Mouse (Mus musculus) right cerebral cortex, postnatal 10 days (tissue): ENCODE results near the gene Ccdc84.
"Not testable (repeated sequence)": the region's sequence is repeated elsewhere in the genome, so short reads cannot be mapped to it uniquely, and the experiment has no call there.

ENCODE experiments used
- DNase-seq, 2 experiments: peaks; one replicate each; pipeline ENCODE4 v3.0.0; 2021; ENCODE audit warnings: low spot score in 2 of 2

The Ccdc84 gene

DNA sequence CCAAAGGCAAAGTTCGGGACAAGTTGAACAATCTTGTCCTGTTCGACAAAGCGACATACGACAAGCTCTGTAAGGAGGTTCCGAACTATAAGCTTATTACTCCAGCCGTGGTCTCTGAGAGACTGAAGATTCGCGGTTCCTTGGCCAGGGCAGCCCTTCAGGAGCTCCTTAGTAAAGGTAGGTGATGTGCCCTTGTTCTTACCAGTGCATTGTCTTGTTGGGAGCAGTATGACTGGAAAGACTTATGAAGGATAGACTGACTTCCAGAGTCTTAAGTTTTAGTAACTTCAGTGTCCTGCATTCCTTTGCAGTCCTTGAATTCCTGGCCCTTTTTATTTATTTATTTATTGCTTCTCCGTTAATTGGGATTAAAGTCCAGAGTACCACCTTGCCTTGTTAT is 9.7 kb downstream of the Ccdc84 start:
- DNase-seq, result not testable (repeated sequence)

DNA sequence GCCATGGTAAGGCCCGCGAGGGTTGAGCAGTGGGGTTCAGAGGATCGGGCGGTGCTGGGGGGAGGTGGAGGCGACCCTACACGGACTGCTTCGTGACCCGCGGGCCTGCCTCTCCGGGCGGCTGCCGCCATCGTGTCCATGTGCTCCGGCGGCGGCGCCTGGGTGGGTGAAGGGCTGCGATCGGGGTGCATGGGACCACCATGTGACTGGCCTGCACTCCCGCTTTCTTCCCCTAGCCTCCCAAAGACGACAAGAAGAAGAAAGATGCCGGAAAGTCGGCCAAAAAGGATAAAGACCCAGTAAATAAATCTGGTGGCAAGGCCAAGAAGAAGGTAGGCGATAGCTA is 10.6 kb downstream of the Ccdc84 start:
- no peak for DNase-seq

DNA sequence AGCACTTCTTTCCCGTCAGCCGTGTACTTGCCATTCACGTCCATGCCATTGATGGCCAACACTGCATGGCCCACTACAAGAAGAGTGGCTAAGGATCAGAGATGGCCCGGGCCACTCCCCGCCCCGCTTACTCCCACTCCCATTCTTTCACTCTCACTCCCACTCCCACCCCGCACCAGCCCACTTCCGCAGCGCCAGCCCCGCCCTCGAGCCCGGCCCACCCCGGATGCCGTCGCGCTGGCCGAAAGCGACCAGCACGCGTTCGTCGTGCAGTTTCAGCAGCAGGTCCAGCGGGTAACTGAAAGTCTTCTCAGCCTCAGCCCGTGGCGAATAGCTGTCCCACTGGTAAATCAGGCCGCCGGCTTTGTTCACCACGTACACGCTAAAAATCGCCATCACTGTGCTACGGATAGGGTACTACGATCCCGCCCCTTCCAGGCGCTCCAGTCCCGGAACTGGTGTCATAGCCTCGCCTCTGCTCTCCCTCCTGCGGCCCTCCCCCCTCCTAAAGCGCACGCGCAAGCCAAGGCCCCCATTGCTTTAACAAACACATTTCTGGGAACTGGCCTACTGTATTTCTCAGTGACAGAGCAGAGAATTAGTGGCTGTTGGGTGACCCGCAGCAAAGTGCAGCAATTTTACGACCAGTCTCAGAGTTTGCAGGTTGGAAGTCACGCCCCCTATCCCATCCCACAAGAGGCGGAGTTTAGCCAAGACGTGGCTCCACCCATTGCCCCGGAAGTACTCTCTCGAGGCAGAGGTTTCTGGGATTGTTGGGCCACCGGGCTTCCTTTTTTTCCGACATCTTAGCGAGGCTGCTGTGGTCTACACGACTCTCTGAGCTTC is 11.2 kb downstream of the Ccdc84 start, which contains the start of the genes Rps25 and Trappc4:
Gene Rps25, plus strand, starts transcription at position 234 of the 846 bp plus-strand sequence.
Gene Trappc4, minus strand, starts transcription at position 695 of the 846 bp plus-strand sequence.
- peak; percentile 95 to 96 for DNase-seq

DNA sequence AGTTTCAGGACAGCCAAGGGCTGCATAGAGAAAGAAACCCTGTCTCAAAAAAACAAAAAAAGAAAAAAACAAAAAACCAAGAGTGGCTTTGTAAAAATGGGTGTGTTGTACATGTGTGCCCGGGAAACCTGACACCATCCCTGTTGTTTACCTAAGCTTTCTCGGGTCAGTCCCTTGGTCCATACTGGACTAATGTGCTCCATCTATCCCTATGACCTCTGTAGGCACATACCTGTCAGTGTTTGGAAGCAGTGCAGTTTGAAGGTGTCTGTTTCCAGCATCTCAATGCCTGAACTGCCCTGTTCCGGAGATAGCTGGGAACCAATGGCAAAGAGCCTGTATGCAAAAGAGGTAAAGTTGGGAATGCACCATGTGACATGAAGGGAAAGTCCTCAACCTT is 13.4 kb downstream of the Ccdc84 start:
- no peak for DNase-seq

DNA sequence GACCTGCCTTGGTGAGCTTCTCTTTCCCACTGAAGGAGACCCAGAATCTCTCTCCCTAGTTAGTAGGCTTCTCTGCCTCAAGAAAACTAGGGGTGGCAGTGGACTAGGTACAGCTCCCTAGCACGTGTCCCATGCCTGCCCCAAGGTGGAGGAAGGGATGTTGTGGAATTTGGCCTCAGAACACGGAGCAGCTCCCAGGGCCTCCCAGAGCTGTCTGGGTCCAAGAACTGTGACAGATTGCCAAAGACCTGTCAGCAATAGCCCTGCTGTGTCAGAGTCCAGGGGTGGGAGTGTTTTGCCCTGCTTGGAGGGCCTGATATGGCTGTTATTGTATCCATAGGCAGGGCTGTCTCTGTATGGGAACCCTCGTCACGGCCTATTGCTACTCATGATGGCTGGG is 17.3 kb downstream of the Ccdc84 start:
- DNase-seq, result no peak

DNA sequence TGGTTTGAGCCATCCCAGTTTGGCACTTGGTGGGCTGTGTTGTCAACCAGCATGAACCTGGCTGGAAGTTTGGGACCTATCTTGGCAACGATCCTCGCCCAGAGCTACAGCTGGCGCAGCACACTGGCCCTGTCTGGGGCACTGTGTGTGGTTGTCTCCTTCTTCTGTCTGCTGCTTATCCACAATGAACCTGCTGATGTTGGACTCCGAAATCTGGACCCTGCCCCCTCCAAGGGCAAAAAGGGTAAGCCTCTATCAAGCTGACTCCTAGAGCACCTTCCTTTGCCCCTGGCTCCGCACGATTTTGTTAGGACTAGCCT is 18.6 kb downstream of the Ccdc84 start:
- DNase-seq, result no peak

DNA sequence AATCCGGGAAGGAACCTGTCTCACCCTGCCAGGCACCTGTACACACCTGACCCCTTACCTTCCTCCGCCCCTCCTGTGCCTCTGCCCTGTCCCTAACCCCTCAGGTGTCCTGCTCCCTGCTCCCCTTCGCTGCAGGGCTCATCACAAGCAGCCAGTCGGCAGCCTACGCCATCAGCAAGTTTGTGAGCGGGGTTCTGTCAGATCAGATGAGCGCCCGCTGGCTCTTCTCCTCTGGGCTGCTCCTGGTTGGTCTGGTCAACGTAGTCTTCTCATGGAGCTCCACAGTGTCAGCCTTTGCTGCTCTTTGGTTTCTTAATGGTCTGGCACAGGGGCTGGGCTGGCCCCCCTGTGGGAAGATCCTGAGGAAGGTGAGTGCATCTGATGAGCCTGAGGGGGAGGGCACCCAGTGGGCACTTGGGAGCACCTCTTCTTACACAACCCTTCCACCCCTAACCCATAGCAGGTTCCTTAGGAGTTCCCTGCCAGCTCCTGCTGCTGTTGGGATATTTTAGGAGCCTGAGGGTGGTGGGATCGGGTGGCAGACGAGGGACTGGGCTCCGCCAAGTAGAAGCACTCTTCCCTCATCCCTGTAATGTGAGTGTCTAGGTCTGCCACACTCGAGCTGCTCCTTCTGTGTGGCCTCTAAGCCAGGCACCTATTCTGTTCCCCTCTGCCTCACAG is 19.1 kb downstream of the Ccdc84 start:
- no peak for DNase-seq

DNA sequence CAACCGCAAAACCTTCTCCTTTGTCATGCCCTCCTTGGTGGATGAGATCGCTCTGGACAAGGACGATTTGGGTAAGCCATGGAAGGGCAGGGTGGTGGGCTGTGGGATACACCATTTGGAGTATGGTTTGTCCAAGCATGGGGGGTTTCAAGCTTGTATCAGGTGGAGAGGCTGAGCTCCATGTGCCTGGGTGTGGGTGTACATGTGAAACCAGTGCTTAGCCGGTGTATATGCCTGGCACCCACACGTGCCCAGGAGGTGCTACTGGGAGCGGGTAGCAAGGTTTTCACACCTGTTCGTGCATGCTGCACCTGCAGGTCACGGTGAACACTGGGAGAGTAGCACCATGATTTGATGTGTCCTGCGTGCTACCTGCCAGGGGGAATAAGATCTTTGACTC is 19.8 kb downstream of the Ccdc84 start:
- no peak for DNase-seq

DNA sequence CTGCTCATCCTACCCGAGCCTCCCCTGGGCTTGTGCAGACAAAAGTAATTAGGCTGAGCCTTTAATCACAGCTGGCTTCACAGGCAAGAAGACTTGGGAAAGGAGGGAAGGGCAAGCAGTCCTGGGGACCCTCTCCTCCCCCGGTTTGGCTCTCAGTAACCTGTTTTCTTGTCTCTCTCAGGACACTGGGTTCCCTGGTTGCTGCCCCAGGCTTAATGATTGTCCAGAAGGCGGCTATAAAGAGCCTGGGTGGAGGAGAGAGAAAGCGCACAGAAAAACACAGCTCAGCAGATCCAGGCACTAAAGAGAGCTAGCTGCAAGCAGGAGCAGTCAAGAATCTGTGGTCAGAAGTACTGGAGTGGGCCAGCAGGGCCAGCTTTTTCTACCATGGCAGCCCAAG is 20.3 kb downstream of the Ccdc84 start:
- DNase-seq, result no peak

DNA sequence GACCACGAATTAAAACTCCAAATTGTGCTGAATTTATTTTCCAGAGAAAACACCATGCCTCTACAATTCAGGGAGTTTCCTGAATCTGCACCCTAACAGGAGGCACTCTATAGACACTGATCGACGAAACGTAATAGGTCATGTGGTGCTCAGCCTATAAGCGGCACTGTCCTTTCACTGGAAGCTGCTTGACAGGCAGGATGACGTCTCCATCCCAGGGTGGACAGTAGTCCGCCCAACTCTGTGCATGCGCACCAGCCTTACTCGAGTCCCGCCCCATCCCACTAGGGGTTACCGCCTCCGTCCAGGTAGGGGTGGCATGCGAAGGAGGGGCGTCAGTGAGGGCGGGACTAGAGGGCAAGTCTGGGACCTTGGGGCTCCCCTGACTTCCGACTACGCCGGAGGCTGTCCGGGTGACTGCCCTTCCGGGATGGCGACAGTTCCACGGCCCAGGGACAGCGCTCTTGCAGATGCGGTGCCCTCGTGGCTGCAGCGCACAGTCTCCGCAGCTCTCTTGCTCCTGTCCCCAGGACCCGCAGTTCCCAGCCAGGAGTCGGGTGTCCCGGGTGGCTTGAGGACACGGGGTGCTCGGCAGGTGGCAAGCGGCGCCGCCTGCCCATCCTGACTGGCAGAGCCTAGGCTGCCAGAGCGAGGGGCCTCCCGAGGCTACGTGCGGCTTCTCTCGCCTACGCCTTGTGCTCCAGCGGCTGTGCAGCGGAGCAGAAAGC is 21.5 kb downstream of the Ccdc84 start, which contains the start of gene Slc37a4:
Gene Slc37a4, plus strand, starts transcription at position 169 of the 728 bp plus-strand sequence.
- DNase-seq, result peak; percentile 96 to 98

DNA sequence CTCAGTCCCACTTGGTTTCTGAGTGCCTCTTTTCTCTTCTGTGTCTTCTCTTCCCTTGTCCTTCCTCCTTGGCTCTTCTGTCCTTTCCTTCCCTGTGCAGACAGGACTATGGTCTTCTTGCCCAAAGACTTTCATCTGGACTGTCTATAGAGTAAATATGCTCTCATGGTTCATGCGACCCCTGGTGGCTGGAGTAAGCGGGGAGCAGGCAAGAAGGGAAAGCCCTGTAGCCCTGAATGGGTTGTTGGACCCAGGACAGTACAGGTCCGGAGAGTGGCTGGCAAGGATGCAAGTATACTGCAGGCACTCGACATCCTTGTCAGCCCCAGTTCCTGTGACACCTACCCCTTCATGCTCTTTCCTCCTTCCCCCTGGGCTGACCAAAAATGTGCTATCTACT is 26.9 kb downstream of the Ccdc84 start:
- DNase-seq, result peak in 1 of 2 experiments; percentile 81

DNA sequence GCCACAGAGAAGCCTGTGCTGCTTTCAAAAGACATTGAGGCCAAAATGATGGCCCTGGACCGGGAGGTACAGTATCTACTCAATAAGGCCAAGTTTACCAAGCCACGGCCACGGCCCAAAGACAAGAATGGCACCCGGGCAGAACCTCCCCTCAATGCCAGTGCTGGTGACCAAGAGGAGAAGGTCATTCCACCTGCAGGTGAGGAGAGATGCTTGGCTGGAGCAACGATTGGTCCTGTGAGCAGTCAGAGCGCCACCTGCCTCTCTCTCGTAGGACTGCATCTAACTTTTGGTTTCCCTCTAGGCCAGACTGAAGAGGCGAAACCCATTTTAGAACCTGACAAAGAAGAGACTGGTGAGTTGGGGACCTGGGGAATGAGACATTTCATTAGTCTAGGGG is 29.1 kb downstream of the Ccdc84 start:
- DNase-seq, result peak in 1 of 2 experiments; percentile 68

DNA sequence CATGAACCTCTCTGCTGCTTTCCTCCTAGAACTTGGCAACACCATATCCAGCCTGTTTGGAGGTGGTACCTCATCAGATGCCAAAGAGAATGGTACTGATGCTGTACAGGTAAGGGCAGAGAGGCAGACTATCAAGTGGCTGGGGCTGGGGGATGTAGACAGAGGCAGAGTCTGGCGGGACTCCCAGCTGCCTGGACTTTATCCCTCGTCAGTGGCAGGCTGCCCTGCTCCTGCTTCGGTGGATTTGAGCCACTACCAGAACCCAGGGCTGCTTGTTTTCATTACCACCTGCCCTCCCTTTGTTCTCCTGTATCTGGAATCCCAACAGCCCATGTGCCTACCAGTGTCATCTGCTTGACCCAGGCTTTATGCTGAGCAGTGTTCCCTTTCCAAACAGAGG is 31.1 kb downstream of the Ccdc84 start:
- no peak for DNase-seq

DNA sequence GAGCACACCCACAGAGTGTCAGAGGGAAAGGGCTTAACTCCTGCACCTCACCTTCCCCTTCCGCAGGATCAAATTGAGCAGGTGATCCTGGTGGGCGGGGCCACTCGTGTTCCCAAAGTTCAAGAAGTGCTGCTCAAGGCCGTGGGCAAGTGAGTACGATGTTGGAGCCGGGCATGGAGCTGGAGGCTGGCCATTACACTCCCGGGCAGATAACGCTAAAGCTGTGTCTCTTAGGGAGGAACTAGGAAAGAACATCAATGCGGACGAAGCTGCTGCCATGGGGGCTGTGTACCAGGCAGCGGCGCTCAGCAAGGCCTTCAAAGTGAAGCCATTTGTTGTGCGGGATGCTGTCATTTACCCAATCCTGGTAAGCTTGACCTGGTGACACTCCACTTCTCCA is 33.8 kb downstream of the Ccdc84 start:
- no peak for DNase-seq

DNA sequence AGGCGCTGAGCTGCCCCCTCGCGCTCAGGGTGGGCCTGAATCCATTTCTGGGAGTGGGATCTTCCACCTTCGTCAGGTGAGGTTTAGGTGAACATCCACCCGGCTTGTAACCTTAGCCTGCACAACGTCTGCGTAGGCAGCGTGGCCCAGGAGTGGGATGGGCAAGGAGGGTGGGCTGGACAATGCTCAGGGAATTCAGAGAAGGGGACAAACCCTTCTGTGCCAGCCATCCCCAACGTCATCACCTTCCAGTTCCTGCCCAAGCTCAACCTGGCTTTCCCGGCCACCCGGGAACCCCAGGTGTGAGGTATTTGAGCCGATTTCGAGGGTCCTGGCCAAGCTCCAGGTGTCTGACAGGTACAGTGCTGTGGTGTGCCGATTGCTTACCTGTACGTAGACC is 38.5 kb downstream of the Ccdc84 start:
- peak; percentile 52 to 53 for DNase-seq

DNA sequence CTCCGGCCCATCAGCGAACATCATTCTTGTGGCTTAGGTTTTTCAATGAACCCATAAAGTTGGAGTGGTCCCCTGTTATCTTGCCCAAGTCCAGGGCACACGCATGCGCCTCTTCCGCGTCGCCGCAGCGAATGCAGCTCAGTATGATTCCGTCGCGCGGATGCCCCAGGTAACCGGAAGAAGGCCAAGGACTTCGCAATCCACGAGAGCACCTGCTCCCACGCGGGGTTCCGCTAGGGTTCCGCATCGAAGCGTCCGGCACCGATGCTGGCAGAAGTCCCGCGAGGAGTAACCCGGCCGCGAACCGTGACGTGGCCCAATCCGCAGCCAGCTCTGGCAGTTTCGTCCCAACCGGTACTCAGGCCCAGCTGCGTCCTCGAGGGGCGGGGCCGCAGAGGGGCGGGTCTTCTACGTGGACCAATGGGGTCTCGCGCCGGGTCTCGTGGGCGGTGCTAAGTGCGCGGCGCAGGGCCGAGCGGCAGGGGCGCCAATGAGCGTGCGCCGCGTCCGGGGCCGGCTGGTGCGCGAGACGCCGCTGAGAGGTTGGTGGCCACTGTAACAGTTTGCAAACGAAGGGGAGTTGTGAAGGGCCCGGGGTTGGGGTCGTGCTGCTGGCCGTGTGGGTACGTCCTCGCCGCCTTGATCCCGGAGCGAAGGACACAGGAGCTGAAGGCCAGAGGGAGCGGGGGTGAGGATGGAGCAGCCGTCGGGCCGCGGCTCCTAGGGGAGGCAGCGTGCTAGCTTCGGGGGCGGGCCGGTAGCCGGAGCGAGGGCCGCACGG is 39.1 kb downstream of the Ccdc84 start, which contains the start of gene Hyou1:
Gene Hyou1, plus strand, starts transcription at position 437 of the 781 bp plus-strand sequence.
- DNase-seq, result peak; percentile 99

DNA sequence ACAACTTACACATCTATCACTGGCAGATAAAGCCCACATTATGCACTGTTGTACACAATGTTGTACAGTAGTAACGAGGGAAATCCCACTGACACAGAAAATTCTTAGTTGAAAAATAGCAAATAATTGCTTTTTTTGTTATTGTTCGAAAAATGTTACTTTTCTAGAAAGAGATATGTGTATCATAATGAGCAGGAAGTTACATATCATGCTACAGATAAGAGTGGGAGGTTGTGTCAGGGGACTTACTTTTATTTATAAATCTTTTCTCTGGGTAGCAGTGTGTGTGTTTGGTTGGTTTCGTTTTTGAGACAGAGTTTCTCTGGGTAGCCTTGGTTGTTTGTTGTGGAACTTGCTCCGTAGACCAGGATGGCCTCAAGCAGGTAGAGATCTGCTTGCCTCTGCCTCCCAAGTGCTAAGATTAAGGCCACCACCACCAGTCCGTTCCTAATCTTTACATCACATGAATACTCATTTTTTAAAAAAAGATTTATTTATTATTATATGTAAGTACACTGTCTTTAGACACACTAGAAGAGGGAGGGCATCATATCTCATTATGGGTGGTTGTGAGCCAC is 40.1 kb downstream of the Ccdc84 start:
- no peak for DNase-seq

DNA sequence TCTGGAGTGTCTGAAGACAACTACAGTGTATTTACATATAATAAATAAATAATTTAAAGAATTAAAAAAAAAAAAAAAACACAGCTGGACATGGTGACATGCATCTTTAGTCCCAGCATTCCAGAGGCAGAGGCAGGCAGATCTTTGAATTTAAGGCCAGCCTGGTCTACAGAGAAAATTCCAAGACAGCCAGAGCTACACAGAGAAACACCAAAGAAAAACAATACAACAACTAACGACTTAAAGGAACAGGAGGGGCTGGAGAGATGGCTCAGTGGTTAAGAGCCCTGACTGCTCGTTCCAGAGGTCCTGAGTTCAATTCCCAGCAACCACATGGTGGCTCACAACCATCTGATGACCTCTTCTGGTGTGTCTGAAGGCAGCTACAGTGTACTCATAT is 41.0 kb downstream of the Ccdc84 start:
- not testable (repeated sequence) for DNase-seq

DNA sequence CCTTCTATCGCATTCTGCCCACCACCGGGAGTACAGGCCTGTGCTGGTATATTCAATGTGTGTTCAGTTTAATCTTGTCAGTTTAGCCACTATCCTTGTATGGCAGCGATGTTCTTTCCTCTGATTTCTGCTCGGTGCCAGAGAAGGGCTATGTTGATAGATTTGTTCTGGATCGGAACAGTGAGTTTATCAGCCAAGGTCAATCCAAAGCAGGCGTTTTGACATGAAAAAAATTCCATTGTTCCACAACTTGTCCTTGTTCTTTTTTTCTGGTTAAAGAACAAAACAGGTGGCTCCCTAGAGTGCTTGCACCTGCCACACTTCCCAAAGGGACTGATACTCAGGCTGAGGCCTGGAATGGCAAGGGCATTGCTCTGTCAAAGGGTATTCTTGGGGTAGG is 42.2 kb downstream of the Ccdc84 start:
- no peak for DNase-seq

DNA sequence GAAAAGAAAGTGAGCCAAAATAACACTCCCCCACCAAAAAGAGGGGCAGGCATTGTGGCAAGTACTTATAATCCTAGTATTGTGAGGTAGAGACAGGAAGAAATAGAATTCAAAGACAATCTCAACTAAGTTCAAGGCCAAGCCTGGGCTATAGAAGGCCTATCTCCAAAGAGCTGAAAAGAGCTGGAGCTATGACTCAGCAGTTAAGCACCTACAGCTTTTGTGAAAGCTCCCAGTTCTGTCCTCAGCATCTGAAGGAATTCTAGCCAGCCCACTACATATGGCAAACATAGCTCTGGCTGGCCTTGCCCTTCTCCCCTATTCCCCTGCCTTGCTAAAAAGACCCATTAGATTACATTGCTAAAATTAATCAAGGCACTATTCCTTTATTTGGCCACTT is 45.0 kb downstream of the Ccdc84 start:
- DNase-seq, result no peak

DNA sequence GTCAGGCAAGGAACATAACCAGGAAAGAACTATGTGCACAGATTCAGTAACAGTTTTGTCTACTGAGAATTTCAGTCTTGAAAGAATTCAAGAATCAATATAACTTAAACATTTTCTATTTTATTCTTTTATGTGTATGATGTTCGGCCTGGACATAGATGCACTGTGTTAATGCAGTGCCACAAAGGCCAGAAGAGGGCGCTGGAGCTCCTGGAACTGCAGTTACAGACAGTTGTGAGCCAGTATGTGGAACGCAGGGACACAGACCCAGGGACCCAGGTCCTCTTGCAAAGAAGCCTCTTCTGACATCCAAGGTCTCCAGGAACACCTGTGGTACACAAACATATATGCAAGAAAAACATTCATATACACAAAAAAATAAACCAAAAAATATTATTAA is 53.9 kb downstream of the Ccdc84 start:
- DNase-seq, result no peak
